Mouse (Mus musculus) left cerebral cortex, adult 9 months (tissue): ENCODE measurements around the gene Pced1a.
A peak's percentile ranks its signal among the peaks of the same experiment; 100 is the strongest.

ENCODE experiments used
- DNase-seq, 2 experiments: peaks; one replicate each; pipeline ENCODE4 v3.0.0; 2022; ENCODE audit warnings: low spot score in 2 of 2

The Pced1a gene

DNA sequence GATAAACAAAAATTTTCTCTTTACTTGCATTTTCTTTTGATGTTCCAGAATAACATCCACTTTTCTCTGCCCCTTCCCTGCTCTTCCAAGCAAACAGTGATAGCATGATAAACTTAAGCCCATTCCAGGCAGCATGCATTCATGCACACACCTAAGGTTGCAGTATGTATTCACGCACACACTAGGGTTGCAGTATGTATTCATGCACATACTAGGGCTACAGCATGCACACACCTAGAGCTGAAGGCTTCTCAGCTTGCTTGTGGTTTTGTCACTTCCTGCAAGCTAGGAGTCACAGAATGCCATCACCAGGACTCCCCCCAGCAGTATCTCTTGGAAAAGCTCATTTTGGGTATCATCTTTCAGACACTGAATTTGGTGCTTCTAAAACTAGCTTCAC is 12.3 kb upstream of the Pced1a start:
- no peak for DNase-seq

DNA sequence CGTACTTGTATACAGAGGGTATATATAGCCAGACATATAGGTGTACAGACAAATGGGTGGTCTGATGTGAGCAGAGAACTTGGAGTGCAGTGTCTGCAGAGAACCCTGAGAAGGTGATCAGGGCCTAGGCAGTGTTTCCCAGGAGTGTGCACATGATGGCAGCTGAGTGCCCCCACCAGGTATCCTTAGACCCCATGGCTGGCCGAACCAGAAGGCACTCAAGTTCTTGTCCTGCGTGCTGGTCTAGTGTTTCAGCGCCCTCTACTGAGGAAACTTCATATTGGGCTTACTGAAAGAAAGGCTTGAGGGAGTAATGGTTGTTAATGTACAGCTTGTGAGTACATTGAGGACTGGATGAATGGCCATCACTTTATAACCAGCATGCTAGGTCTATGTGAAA is 8.7 kb upstream of the Pced1a start:
- DNase-seq = peak in 1 of 2 experiments; percentile 65

DNA sequence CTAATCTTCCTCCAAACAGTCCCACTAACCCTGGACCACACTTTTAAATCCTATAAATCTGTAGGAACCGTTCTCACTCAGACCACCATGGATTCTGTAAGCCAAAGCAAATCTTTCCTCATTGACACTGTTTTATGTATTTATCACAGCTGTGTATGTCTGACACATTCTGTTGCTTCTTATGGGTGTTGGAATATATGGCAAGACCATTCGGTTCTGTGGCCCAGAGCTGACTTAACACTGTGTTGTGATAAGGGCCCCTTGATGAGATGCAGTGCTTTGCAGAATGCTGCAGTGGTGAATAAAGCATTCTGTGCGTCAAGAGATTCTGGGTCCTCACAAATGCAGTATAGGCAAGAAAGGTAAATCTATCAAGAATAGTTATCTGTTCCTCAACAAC is 7.7 kb upstream of the Pced1a start:
- no peak for DNase-seq

DNA sequence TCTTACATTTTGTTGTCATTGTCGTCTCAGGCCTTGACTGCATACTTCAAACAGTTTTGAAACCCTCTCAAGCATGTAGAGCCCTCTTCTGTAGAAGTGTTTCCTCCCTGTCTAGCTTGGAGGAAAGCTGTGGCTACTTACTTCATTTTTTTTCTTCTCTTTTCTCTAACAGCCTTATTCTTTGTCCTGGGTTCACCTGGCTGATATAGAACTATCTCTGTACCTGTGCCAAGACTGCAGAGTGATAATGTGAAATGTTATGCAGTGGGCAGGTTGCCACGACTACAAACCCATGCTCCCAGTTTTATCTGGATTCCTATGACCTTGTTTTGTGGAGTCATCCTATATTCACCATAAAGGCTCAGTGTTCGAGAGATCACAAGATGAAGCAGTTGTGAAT is 6.0 kb upstream of the Pced1a start:
- no peak for DNase-seq

DNA sequence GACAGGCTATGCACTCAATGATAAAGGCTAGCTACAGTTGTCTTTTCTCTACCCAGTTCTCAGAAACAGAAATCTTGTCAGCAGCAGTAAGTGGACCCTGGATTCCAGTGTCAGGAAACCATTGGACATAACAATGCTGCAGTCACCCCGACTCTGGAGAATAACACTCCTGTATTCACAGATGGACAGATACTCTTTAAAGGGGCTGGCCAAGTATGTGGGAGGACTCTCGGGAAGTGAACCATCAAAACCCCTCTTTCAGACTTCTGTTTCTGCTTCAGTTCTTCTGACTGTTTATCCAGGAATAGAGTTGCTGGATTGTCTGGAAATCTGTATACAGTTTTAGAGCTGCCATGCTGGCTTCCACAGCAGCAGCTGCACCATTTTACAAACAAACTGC is 5.3 kb upstream of the Pced1a start:
- no peak for DNase-seq

DNA sequence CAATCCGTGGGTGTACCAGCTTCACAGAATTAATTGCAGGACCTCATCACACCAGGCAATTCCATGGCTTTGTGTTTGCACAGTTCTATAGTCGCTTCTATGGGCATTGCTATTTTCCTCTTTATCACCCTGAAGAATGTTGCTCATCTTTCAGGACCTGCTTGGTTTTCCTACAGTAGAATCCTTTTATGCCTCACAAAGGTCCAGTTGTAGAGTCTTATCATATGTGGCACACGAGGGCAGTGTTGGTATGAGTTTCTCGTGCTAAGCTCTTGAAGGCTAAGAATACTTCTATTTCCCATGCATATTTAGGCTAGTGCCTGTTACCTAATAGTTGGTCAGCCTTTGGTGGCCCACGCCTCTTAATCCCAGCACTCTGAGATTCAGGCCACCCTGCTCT is 611 bp upstream of the Pced1a start:
- peak in 1 of 2 experiments; percentile 25 for DNase-seq

DNA sequence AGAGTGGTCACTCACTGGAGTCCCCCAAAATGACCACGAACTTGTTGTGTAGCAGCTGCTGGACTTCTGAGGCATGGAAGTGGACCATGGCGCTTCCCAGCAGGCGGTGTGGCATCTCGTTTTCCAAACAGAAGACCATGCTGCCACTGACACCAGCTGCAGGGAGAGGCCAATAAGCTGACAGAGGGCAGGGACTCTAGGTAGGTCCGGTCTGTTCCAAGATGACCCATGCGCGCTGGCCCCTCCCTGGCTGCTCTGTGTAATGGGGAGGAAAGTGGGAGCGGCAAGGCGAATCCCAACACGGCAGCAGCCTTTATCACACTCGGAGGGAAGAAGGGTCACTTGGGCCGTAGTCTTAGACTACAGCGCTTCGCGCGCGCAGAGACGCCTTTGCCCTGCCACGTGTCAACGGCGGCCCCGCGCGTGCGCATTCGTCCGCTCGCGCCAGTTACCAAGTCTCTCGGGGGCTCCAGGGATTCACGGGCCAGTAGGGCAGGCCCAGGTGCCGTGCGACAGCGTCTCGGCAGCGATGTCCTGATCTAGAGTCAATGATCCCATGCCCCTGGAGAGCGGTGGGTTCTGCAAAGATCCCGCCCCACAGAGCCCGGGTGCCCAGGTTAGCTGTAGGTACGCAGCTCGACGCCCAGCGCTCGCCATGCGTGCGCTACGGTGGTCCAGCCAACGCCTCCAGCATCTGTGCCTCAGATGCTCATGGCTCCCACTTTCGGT is 940 bp downstream of the Pced1a start:
- peak in 1 of 2 experiments; percentile 77 for DNase-seq

DNA sequence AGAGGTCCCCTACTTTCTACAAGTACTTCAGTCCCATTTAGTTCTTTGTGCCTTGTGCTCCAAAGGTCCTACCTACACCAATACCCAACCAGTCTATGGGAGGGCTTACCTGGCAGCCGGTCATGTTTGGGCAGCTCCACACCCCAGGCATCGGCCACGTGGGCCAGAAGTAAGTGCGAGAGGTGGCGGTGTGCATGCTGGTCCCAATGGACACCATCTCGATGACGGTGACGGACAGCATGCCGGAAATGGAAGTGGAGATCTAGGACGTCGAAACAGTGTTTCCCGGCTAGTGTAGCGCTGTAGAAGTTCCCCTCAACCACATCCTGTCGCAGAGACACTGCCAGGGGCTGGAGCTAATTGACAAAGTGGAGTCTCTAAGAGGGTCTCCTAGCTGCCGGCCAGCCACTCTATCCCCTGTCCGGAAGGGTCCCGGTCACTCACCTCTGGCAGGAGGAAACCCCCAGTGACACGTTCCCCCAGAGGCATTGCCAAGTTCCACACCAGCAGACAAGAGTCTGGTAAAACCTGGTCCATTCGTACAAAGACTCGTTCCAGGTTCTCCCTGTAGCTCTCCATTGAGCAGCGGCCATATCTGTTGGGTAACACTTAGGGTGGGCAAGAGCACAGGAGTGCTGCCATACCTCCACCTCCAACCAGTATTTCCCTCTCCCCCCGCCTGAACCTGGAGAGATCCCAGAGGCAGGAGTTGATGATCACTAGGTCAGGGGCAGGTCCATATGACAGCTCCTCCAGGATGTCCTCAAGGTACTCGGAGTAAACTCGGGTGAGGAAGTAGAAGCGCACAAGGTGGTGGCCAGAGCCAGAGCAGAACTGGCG is 2.5 kb downstream of the Pced1a start:
- no peak for DNase-seq

DNA sequence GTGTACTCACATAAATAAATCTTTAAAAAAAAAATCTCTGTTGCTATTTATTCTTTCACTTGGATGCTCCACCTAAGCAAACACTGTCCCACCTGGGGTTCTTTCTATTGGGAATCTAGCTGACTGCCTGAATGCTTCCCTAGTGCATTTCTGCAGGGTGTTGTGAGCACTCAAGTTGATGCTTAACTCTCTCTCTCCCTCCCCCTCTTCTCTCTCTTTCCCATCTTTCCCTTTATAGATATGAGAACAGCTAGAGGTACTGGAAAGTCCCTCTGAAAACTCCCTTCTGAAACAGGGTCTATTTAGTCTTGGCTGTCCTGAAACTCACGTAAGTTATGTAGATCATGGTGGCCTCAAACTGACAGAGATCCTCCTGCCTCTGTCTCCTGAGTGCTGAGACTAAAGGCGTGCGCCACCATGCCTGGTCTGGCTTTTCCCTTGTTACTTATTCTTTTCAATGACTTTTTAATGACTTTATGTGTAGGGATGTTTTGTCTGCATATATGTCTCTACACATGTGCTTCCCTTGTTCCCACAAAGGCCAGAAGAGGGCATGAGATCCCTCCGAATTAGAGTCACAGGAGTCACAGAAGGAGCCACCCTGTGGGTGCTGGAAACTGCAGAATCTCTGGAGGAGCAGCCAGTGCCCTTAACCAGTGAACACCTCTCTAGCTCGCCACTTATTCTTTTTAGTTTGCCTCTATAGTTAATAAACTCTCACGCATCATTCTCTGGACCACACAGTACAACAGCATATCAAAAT is 10.2 kb downstream of the Pced1a start:
- no peak for DNase-seq

DNA sequence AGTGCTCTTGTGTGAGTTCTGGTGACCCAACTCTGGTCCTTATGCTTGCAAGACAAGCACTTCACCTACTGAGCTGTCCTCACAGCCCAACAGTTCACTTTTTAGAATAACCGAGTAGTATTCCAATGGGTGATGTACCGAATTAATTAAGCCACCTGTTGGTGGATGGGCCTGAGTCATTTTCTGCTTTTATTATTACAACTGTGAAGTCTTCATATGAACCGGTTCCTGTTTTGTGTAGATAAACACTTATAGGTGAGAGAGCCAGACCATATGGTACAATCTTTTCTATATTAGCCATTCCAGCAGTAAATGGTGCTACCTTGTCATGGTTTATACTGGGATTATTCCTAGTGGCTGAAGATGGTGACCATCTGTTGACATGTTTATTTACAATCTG is 11.7 kb downstream of the Pced1a start:
- no peak for DNase-seq

DNA sequence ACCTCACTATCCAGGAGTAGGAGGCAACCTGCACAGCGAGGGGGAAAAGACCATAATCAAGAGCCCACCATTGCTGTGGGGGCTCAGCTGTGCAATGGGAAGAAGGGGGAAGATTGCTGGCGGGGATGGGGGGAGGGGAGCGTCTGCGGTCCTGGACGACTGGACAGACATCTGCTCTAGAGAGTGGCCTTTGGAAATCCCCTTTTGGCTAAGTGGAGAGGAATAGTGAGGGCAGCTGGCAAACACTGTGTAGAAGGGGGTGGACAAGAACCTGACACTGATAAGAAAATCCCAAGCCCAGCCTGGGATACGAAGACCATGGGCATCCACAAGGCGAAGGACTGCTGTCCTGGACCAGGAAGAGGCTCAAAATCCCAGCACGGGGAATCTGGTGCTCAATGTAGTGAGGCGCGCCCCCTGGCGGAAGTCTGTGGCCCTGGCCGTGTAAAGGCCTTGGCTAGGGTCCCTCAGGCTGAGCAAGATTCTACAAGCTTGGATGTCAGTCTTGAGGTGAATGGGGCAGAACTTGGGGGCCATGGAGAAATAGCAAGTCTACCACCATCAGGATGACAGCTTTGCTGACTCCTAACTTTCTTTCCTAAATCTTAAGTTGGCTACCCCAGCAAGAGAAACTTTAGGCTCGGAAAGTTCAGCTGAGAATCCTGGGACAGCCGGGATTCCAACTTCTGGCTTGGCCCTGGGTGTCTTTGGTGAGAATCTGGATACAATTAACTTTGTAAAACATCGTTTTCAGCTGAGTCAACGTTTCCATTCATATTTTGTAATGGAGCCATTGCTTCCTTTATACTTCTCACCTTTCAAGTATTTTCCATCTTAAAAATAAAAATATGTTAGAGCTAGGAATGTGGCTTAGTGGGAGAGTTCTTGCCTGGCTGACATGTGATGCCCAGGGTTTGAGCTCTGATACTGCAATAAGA is 12.7 kb downstream of the Pced1a start:
- DNase-seq = peak in 1 of 2 experiments; percentile 86

DNA sequence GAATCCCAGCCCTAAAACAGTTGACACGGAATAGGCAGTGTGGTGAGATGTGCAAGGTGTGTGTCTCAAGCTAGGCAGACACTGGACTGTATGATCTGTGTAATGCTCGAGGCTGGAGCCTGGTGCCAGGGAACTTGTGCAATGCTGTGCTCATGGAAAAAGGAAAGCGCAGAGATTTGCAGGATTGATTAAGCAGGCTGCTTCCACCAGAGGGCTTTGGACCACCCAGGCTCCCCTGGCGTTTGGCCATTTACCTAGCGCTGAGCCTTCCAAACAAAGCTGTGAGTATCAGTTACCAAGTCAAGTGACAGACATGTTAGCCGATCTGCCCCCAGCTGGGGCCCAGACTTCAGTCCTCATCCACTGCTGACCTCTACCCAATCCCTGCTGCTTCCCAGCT is 16.3 kb downstream of the Pced1a start:
- DNase-seq = no peak

DNA sequence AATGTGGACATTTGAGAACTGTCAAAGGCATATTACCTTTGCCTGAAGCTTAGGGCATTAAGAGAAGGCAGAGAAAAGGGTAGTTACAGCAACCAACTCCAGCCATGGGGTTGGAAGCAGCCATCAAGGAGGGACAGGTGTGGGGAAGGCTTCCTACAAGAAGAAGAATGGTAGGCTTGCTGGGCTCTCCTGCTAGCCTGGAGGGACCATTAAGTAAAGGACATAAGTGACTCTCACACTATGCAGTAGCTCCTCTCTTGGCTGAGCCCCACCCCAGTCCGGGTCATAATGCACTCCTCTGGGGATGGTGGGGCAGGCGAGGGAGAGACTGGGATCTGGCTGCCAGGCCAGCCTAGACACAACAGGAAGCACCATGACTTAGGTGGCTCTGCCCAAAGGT is 18.3 kb downstream of the Pced1a start, which contains the start of gene Tmem239:
Gene Tmem239, plus strand, starts transcription at position 301 of the 400 bp plus-strand sequence.
- DNase-seq = no peak

DNA sequence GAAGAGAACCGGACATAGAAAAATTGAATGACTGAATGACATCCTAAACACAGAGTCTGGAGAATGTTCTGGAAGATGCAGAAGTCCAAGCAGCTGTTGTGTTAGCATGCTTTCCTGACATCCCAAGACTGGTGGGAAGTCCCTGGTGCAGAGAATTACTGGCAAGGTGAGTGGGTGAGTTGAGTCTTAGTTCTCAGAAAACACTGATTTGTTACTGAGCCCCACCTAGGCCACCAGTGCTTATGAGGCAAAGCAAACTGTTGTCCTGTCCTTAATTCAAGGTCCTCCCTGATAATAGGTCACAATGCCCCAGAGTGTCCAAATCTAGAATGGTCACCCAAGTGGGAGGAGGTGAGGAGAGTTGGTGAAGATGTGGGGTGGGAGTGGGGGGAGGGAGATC is 19.6 kb downstream of the Pced1a start, which contains the start of the genes Gm28372 and 1700020A23Rik:
Gene Gm28372, plus strand, starts transcription at position 301 of the 400 bp plus-strand sequence.
Gene 1700020A23Rik, plus strand, starts transcription at position 321 of the 400 bp plus-strand sequence.
- DNase-seq = no peak

DNA sequence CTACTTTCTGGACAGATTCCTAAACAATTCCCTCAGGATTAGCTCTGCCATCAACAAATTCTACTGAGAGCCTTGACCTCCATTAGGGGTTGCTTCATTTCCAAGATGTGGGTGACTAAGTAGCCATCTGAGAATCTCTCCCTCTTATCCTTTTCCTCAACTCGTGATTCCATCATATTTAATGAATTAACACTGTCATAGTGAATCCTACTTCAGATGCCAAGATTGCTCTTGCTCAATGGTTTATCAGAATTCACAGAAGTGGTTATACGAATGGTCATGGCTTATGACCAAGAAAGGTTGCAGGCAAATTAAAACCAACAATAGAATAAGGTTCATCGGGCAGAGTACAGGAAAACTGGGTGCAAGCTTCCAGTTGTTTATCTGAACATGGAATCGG is 22.6 kb downstream of the Pced1a start:
- DNase-seq = no peak

DNA sequence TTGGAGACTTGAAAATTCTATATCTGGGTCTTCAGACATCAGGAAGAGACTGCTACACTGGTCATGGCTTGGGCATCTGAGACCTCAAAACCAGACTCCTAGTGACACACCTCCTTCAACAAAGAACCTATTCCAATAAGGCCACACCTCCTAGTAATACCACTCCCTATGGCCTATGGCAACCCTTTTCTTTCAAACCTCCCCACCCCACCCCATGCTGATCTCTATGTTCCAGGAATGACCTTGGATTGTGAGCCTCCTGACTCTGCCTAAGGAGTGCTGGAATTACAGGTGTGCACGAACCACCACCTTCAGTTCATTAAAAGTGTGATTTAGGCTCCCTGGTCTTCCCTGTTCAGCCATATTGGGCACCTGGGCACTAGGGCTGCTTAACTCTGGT is 24.5 kb downstream of the Pced1a start:
- DNase-seq = no peak

DNA sequence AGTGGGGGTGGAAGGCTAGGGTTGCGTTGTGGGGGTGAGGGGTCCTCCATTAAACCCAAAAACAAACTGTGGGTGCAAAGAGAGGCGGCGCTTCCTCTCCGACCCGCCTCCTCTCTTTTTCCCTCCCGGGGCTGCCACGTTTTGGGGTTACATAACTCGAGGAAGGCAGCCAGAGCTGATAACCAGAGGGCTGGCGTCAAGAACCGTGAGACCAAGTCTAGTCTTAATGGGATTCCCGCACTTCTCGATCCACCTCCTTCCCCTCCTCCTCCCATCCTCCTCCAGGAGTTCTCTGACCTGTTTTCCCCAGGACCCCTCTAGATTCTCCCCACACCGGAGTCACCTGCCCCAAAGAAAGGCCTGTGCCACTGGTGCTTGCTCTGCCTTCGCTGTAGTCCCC is 26.4 kb downstream of the Pced1a start:
- no peak for DNase-seq

DNA sequence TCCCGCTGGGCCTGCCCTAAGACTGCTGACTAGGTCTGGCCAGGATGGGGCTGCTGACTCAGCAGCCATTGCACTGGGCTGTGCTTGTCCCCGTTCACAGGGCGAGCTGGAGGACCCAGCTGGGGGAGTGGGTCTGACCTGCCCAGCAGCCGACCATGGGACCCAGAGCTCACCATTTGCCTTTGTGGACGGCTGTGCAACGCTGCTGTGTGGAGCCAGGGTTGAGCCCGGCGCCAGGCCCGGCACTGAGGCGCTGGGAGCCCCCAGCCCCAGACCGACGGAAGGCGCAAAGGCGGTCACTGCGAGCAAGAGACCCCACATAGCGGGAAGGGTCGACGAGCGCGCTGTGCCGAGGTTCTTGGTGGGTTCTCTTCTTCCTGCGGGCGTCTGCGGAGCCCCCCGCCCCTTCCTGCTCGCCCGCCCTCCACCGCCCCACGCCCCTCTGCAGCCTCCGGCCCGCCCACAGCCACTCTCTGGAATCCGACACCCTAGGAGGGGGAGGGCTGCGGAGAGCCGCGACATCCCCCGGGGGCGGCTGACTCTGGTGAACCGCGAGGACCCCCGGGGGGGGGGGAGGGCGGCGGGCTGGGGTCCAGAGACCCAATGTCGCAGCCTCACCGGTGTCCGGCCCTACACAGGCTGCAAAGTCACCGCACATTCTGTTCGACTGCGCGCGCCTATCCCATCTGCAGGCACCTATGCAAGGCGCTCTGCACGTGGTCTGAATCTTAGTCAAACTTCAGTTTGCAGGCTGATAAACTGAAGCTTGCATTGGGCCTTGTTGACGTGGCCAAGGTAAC is 27.1 kb downstream of the Pced1a start, which contains the start of gene Cpxm1:
Gene Cpxm1, minus strand, starts transcription at position 389 of the 800 bp plus-strand sequence.
- DNase-seq = no peak

DNA sequence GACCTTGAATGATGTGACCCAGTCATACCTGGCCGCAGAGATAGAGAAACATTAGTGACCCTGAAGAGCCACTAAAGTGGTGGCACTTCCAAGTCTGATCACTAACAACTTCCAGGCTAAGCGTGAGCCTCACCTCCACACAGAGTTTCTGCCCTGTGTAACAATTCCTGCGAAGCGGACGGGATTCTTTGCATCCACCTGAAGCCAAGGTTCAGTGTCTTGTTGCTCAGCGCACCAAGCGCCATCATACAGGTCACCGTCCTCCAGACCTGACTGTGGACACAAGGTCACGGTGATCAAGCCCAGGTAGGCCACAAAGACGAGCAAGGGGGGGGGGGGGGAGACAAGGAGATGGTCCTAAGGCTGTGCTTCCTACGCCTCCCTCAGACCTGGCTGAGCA is 28.8 kb downstream of the Pced1a start:
- DNase-seq = no peak

DNA sequence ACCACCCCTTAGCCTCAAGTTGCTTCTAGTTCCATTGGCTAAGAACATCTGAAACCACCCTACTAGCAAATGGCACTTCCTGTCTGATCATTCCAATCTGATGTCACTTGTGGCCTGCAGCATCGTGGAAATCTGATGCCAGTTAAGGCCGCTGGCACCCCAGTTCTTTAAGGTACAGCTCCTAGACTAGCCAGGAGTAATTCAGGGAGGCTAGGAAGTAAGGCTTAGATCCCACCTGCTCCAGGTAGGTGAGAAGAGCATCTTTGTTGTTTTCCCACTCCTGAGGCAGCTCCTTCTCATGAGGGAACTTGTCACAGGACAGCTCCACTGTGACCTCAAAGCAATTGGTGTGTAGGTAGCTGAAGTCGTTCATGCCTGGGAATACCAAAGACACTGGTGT is 31.7 kb downstream of the Pced1a start:
- DNase-seq = no peak
